Mouse (Mus musculus): ENCODE data around the gene Cyp26c1. TPM values are rescaled to one million over a fixed set of nuclear protein-coding genes. Genes with fewer than 3 reads are reported as not detected.

The Cyp26c1 gene
- 0.12 TPM in 1 of 2 replicates, not detected in the other for polyA plus RNA-seq (2014; fragmentation: Nextera tagmentation; extraction: Ambion mirVana)

- no peak for DNase-seq (ENCODE audit: low spot score)
- no peak within 1 kb of the TSS for H3K4me3 ChIP-seq (replicated peaks; ENCODE audit: low read length)
- 0 out of 2 replicates have a peak, but pooled peaks cover 5% of the 10 kb centered on the region for H3K4me1 ChIP-seq (replicated peaks; ENCODE audit: control insufficient read depth, insufficient read depth, low read length)
- H3K4me2 ChIP-seq (replicated peaks), result no peak within 1 kb of the TSS
- H3K27me3 ChIP-seq (ENCODE audit: control insufficient read depth, insufficient read depth, low read length), result peaks cover 99% of the 10 kb centered on the region
- no peaks in the 10 kb centered on the region for H3K9me3 ChIP-seq (ENCODE audit: control insufficient read depth, low read length)
- WGBS, result 6% methylated on average over 6 of the region's 6 CpGs
- ATAC-seq (ENCODE audit: low FRiP score), result no peak
- no peak within 1 kb of the TSS for H3K9ac ChIP-seq
- no peaks in the 10 kb centered on the region for H3K36me3 ChIP-seq (replicated peaks; ENCODE audit: control insufficient read depth, insufficient read depth)
- no peak within 1 kb of the TSS for H3K27ac ChIP-seq
Observed at GRCm38 (mm10) chr19:37685281-37685680, at the start of gene Cyp26c1. TSS of gene Cyp26c1 (plus strand) at chr19:37685581.

DNA sequence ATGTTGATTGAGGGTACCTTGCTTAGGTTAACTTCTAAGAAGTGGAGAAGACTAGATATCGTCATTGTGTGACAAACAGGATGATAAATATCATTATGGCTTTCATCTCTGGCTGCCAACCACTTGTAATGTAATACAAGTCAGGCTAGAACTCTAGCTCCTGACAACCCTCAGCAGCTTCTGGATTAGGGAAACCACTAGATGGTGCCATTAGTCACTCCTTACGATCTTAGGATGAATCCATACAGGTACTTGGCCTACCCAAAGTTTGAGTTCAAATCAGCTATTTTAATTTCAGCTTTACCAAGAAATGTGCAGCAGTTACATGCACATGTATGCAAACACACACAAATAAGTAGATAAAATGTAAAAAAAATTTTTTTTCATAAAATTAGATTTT lies 37.4 kb upstream of the Cyp26c1 start:
- Histone ChIP-seq H3K4me2 (replicated peaks) (no peak overlapping the region), H3K9me3 (ENCODE audit: control insufficient read depth, low read length) (no peaks in the 10 kb centered on the region), H3K4me3 (replicated peaks; ENCODE audit: low read length) (no peak overlapping the region), H3K9ac (no peak overlapping the region), H3K4me1 (replicated peaks; ENCODE audit: control insufficient read depth, insufficient read depth, low read length) (no peaks in the 10 kb centered on the region), H3K27me3 (ENCODE audit: control insufficient read depth, insufficient read depth, low read length) (no peaks in the 10 kb centered on the region), H3K36me3 (replicated peaks; ENCODE audit: control insufficient read depth, insufficient read depth) (no peaks in the 10 kb centered on the region), H3K27ac (no peak overlapping the region)
- ATAC-seq (ENCODE audit: low FRiP score) (no peak), DNase-seq (ENCODE audit: low spot score) (no peak)
- WGBS, result 56% methylated on average over 2 of the region's 2 CpGs

DNA sequence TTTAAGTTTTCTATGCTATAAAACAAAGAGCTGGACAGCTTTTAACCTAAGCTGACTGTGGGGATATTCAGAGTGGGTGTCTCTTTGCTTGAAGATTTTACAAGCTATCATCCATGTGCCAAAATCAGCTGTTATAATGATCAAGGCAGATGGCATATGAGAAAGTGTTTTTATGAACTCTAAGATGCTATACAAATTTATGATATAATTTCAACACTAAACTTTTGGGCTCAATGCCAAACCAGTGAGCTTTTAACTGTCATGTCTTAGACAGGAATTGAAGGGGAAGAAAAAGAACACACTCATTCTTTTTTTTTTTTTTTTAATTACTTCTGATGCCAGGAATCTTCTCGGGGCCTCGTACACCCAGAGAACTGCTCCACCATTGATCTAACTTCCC lies 34.9 kb upstream of the Cyp26c1 start:
- no peak overlapping the region for H3K4me3 ChIP-seq (replicated peaks; ENCODE audit: low read length)
- no peaks in the 10 kb centered on the region for H3K9me3 ChIP-seq (ENCODE audit: control insufficient read depth, low read length)
- H3K27ac ChIP-seq, result no peak overlapping the region
- no peak for ATAC-seq (ENCODE audit: low FRiP score)
- no peak for DNase-seq (ENCODE audit: low spot score)
- H3K4me1 ChIP-seq (replicated peaks; ENCODE audit: control insufficient read depth, insufficient read depth, low read length), result no peaks in the 10 kb centered on the region
- no peak overlapping the region for H3K4me2 ChIP-seq (replicated peaks)
- H3K9ac ChIP-seq, result no peak overlapping the region
- no peaks in the 10 kb centered on the region for H3K36me3 ChIP-seq (replicated peaks; ENCODE audit: control insufficient read depth, insufficient read depth)
- 78% methylated on average over 2 of the region's 2 CpGs for WGBS
- H3K27me3 ChIP-seq (ENCODE audit: control insufficient read depth, insufficient read depth, low read length), result no peaks in the 10 kb centered on the region

- no peaks in the 10 kb centered on the region for H3K27me3 ChIP-seq (ENCODE audit: control insufficient read depth, insufficient read depth, low read length)
- H3K4me2 ChIP-seq (replicated peaks), result no peak overlapping the region
- H3K9me3 ChIP-seq (ENCODE audit: control insufficient read depth, low read length), result no peaks in the 10 kb centered on the region
- no peak overlapping the region for H3K9ac ChIP-seq
- WGBS, result 28% methylated on average over 5 of the region's 5 CpGs
- H3K36me3 ChIP-seq (replicated peaks; ENCODE audit: control insufficient read depth, insufficient read depth), result no peaks in the 10 kb centered on the region
- H3K27ac ChIP-seq, result no peak overlapping the region
- no peak overlapping the region for H3K4me3 ChIP-seq (replicated peaks; ENCODE audit: low read length)
- DNase-seq (ENCODE audit: low spot score), result no peak
- ATAC-seq (ENCODE audit: low FRiP score), result no peak
- H3K4me1 ChIP-seq (replicated peaks; ENCODE audit: control insufficient read depth, insufficient read depth, low read length), result no peaks in the 10 kb centered on the region
Observed at GRCm38 (mm10) chr19:37654012-37654411, 31.4 kb upstream of the Cyp26c1 start.

GRCm38 (mm10) chr19:37656441-37656840 lies 28.9 kb upstream of the Cyp26c1 start:
- ATAC-seq (ENCODE audit: low FRiP score) (no peak), DNase-seq (ENCODE audit: low spot score) (no peak)
- H3K4me3 ChIP-seq (replicated peaks; ENCODE audit: low read length), result no peak overlapping the region
- H3K9ac ChIP-seq, result no peak overlapping the region
- no peaks in the 10 kb centered on the region for H3K9me3 ChIP-seq (ENCODE audit: control insufficient read depth, low read length)
- H3K27ac ChIP-seq, result no peak overlapping the region
- H3K4me1 ChIP-seq (replicated peaks; ENCODE audit: control insufficient read depth, insufficient read depth, low read length), result no peaks in the 10 kb centered on the region
- no peaks in the 10 kb centered on the region for H3K36me3 ChIP-seq (replicated peaks; ENCODE audit: control insufficient read depth, insufficient read depth)
- H3K4me2 ChIP-seq (replicated peaks), result no peak overlapping the region
- no peaks in the 10 kb centered on the region for H3K27me3 ChIP-seq (ENCODE audit: control insufficient read depth, insufficient read depth, low read length)
- WGBS, result 8% methylated on average over 9 of the region's 9 CpGs

GRCm38 (mm10) chr19:37665256-37665655 lies 20.1 kb upstream of the Cyp26c1 start:
- 73% methylated on average over 6 of the region's 6 CpGs for WGBS
- no peaks in the 10 kb centered on the region for H3K4me1 ChIP-seq (replicated peaks; ENCODE audit: control insufficient read depth, insufficient read depth, low read length)
- H3K27ac ChIP-seq, result no peak overlapping the region
- H3K4me2 ChIP-seq (replicated peaks), result no peak overlapping the region
- H3K27me3 ChIP-seq (ENCODE audit: control insufficient read depth, insufficient read depth, low read length), result no peaks in the 10 kb centered on the region
- ATAC-seq (ENCODE audit: low FRiP score), result no peak
- no peaks in the 10 kb centered on the region for H3K9me3 ChIP-seq (ENCODE audit: control insufficient read depth, low read length)
- no peaks in the 10 kb centered on the region for H3K36me3 ChIP-seq (replicated peaks; ENCODE audit: control insufficient read depth, insufficient read depth)
- no peak for DNase-seq (ENCODE audit: low spot score)
- H3K4me3 ChIP-seq (replicated peaks; ENCODE audit: low read length), result no peak overlapping the region
- H3K9ac ChIP-seq, result no peak overlapping the region

DNA sequence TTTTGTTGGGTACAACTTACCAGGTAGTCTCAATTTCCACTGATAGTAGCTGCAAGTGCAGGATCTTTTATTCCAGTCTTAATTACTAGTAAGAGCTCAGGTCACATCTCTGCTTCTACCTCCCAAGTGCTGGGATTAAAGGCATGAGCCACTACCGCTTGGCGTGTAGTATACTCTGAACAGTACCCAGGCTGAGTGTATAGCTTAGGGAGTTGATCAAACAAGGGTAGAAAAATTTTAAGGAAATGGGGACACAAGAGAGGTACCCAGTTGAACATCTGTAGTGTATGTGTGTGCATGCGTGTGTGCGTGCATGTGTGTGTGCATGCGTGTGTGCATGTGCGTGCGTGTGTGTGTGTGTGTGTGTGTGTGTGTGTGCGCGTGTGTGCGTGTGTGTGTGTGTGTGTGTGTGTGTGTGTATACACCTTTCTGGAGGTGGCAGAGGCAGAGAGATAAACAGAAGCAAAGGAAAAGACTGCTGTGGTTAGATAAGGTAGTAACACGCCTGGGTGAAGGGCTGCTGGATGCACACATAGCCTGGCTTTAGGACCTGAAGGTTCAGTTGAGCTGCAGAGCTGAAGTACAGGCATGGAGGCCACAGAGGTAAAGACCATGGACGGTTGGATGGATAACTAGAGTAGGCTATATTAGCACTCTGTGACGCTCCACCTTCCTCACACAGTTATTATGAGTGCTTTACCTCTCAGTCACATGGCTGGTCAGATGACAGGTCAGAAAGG lies 17.4 kb upstream of the Cyp26c1 start:
- ATAC-seq (ENCODE audit: low FRiP score), result no peak
- 55% methylated on average over 13 of the region's 13 CpGs for WGBS
- no peaks in the 10 kb centered on the region for H3K27me3 ChIP-seq (ENCODE audit: control insufficient read depth, insufficient read depth, low read length)
- no peaks in the 10 kb centered on the region for H3K36me3 ChIP-seq (replicated peaks; ENCODE audit: control insufficient read depth, insufficient read depth)
- H3K4me2 ChIP-seq (replicated peaks), result no peak overlapping the region
- no peak for DNase-seq (ENCODE audit: low spot score)
- no peak overlapping the region for H3K9ac ChIP-seq
- H3K4me3 ChIP-seq (replicated peaks; ENCODE audit: low read length), result no peak overlapping the region
- H3K9me3 ChIP-seq (ENCODE audit: control insufficient read depth, low read length), result no peaks in the 10 kb centered on the region
- H3K4me1 ChIP-seq (replicated peaks; ENCODE audit: control insufficient read depth, insufficient read depth, low read length), result no peaks in the 10 kb centered on the region
- H3K27ac ChIP-seq, result no peak overlapping the region

GRCm38 (mm10) chr19:37668657-37669056 lies 16.7 kb upstream of the Cyp26c1 start:
- no peak overlapping the region for H3K4me3 ChIP-seq (replicated peaks; ENCODE audit: low read length)
- no peak overlapping the region for H3K4me2 ChIP-seq (replicated peaks)
- no peaks in the 10 kb centered on the region for H3K9me3 ChIP-seq (ENCODE audit: control insufficient read depth, low read length)
- H3K36me3 ChIP-seq (replicated peaks; ENCODE audit: control insufficient read depth, insufficient read depth), result no peaks in the 10 kb centered on the region
- no peaks in the 10 kb centered on the region for H3K4me1 ChIP-seq (replicated peaks; ENCODE audit: control insufficient read depth, insufficient read depth, low read length)
- H3K27me3 ChIP-seq (ENCODE audit: control insufficient read depth, insufficient read depth, low read length), result no peaks in the 10 kb centered on the region
- ATAC-seq (ENCODE audit: low FRiP score) (no peak), DNase-seq (ENCODE audit: low spot score) (no peak)
- no peak overlapping the region for H3K27ac ChIP-seq
- WGBS, result 90% methylated on average over 5 of the region's 5 CpGs
- H3K9ac ChIP-seq, result no peak overlapping the region

DNA sequence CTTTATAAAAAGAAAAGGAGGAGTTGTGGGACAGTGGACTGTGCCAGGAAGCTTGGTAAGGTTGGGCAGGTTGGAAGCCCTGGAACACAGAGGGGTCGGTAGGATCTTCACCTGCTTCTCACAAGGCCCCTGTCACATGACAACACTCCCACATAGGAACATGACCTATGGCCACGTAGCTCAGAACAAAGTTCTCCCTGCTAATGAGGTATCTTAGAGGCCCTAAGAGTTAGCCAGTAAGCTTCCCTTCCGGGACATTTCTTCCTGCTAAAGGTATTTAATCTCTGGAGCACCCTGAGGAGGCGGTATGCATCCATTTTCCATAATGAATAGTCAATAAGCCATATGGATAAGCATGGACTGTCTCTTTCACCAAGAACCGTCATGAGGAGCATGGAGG lies 15.9 kb upstream of the Cyp26c1 start:
- WGBS, result 84% methylated on average over 5 of the region's 5 CpGs
- no peak overlapping the region for H3K9ac ChIP-seq
- H3K36me3 ChIP-seq (replicated peaks; ENCODE audit: control insufficient read depth, insufficient read depth), result no peaks in the 10 kb centered on the region
- ATAC-seq (ENCODE audit: low FRiP score) (no peak), DNase-seq (ENCODE audit: low spot score) (no peak)
- H3K4me1 ChIP-seq (replicated peaks; ENCODE audit: control insufficient read depth, insufficient read depth, low read length), result no peaks in the 10 kb centered on the region
- no peak overlapping the region for H3K4me2 ChIP-seq (replicated peaks)
- no peak overlapping the region for H3K4me3 ChIP-seq (replicated peaks; ENCODE audit: low read length)
- no peaks in the 10 kb centered on the region for H3K9me3 ChIP-seq (ENCODE audit: control insufficient read depth, low read length)
- H3K27ac ChIP-seq, result no peak overlapping the region
- no peaks in the 10 kb centered on the region for H3K27me3 ChIP-seq (ENCODE audit: control insufficient read depth, insufficient read depth, low read length)

GRCm38 (mm10) chr19:37673393-37673792 lies 12.0 kb upstream of the Cyp26c1 start:
- Histone ChIP-seq H3K4me2 (replicated peaks) (no peak overlapping the region), H3K4me1 (replicated peaks; ENCODE audit: control insufficient read depth, insufficient read depth, low read length) (no peaks in the 10 kb centered on the region), H3K9ac (no peak overlapping the region), H3K4me3 (replicated peaks; ENCODE audit: low read length) (no peak overlapping the region), H3K9me3 (ENCODE audit: control insufficient read depth, low read length) (no peaks in the 10 kb centered on the region), H3K27me3 (ENCODE audit: control insufficient read depth, insufficient read depth, low read length) (no peaks in the 10 kb centered on the region; the same call in 1 of the 2 replicates), H3K27ac (no peak overlapping the region), H3K36me3 (replicated peaks; ENCODE audit: control insufficient read depth, insufficient read depth) (no peaks in the 10 kb centered on the region)
- WGBS, result 72% methylated on average over 12 of the region's 12 CpGs
- DNase-seq (ENCODE audit: low spot score) (no peak), ATAC-seq (ENCODE audit: low FRiP score) (no peak)
